Mouse (Mus musculus) cerebellum, adult 8-10 months (tissue): Measurements from ENCODE around the gene Ell2.

Experiments
- DNase-seq: peaks from one replicate; pipeline ENCODE4 v3.0.0; 2022

Gene Ell2

DNA sequence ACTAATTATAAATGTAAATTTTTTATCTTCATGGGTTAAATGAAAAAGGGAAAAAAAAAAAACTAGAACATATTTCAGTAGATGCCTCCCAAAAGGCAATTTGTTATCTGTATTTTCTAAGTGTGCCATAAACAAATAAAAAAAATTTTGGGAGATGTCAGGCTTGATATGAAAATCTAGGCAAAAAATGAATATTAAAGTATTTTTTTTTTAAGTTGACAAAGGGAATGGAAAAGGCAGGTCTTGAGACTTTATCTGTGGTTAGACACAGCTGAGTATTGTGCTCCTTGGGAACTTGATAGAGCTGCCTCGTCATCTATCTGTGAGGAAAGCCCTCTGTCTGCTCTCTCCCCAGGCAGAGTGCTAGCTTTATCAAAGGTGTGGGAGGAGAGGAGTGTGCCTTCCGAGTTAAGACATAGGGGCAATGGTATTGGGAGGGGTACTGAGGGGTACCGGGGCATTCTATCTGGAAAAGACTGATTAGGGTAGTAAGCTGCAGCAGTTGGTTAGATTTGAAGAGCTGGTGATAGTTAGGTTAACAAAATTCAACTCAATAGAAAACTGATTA lies 27.1 kb downstream of the Ell2 start:
- no peak for DNase-seq

DNA sequence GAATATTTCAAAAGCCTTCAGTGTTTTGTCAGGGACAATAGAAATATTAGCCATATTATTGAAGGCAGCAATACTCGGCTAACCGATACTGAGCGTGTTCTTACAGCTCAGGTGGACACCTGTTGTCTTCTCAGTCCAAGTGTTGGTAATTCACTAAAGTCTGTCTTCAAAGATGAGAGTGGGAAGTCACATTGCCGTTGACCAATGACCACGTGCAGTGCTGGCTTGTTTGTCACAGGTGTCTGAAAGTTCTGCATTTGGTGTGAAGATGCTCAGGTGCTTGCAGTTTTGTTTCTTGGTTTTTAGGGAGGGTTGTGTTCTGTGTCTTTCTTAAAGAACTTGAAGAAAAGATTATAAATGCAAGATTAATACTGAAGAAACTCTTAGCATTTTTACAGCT lies 27.7 kb downstream of the Ell2 start:
- DNase-seq = no peak

DNA sequence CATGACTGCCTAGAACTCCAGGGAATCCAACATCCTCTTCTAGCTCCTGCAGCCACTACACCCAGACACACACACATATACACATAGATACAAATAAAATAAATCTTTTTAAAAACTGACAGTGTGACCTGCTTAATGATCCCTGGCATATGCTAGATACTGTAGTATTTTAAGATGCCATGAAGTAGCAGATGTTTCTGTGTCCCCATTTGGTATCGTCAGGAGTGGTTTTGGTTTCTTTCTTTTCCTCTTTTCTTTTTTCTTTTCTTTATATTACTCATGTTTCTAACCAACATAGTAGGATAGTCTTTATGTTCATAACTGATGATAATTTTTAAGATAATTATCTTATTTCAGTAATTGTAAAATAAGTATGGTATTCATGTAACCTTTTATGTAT lies 29.0 kb downstream of the Ell2 start:
- no peak for DNase-seq

DNA sequence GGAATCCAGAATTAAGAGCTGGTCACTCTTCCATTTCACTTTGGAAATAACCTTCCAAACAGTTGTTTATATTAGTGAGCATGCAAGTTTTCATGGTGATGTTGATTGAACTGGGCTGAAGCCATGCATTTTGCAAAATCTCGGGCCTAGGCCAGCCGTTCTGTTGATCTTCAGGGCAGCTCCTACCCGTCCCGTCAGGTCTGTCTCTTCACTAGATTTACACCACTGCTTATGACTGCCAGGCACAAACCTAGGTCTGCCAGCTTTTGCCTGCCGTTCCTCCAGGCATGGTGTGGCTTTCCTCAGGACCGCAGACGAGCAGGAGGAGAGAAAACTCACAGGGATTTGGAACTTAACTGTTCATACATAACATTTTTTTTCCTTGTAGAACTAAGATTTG lies 31.4 kb downstream of the Ell2 start:
- DNase-seq = no peak

DNA sequence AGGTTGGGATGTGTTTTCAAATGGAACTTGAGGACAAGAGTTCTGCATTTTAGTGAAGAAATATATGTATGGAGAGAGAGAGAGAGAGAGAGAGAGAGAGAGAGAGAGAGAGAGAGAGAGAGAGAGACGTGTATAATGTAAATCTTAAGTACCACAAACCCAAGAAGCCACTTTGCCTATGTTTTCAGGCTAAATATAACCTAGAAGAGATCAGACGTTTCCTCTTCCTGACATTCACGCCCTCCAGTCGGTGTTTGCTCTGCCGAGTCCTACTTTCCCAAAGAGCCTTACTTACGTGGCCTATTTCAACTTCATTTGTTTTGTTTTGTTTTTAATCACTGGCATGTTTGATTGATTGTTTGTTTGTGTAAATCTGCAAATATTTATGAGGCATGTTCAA lies 32.0 kb downstream of the Ell2 start:
- DNase-seq = no peak

GRCm38 (mm10) chr13:75738957-75739356 lies 32.4 kb downstream of the Ell2 start:
- no peak for DNase-seq

DNA sequence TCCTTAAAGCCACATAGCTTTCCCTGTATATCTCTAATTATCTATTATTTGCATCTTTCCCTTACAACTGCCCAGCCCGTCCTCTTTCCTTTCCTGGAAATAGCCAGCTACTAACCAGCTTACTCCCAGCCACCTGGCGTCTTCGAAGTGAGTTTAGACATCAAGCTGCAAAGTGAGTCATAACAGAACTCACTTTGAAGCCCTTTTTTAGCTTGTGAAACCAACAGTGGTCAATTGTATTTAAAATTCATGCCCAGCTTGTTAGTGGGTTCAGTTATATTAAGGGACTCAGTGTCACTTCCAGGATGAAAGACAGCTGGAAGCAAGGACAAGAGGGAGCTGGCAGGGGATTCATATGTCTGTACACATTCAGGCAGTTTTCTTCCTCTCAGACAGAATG lies 33.5 kb downstream of the Ell2 start:
- DNase-seq = no peak

DNA sequence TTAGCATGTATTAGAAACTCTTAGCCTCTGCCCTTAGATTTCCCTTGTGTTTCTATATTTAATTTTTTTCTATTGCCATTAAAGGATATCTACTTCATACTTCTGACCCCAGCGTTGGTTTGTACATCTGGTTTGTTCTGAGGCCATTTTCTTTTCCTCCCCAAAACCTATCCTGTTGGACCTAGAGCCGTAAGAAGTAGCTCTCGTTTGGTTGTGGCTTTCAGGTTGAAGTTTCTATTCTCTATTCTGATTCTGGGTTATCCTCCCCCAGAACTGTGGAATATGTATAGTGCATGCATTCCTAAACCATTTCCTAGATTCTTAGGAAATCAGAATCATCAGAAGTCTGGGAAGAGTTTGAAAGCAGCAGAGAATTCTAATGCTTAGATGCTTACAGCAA lies 34.6 kb downstream of the Ell2 start:
- no peak for DNase-seq

- no peak for DNase-seq
These were observed 35.5 kb downstream of the Ell2 start for GRCm38 (mm10) chr13:75741736-75742729.

DNA sequence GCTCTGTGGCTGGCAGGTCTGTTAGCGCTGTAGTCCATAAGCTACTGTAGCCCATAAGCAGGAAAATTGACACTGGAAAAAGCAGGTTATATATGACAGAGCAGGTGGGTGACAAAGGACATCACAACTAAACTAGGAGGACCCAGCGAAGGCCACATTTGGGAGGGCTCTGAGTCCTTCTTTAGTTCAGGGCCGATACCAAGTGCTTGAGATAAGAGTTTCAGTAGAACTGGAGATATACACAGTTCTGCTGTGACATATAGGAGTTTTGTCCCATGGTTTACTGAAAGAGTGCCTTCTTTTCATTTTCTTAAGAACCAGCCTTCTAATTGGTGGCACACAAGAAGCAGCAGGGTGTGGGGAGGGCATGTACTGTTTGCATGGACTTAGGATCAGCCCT lies 36.4 kb downstream of the Ell2 start:
- DNase-seq = no peak

GRCm38 (mm10) chr13:75744065-75744464 lies 37.5 kb downstream of the Ell2 start:
- DNase-seq = no peak

DNA sequence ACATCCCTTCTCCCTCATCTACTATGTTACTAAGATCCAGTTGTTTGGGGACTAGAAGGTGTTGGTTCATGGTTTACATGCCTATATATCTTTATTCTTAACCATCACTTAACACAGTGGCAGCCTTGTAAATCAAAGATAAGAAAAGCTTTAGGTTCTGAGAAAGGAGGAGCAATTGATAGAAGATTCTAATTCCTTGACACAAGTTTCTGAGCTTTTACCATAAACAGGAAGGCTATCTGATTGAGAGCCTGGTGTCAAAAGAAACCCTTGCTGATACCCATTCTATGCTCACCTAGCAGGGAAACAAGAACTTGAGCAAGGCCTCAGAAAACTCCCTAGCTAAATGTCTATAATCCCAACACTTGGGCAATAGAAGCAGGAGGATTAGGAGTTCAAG lies 38.8 kb downstream of the Ell2 start:
- no peak for DNase-seq

- DNase-seq = no peak
These were observed 40.7 kb downstream of the Ell2 start for GRCm38 (mm10) chr13:75747265-75747664.

- DNase-seq = no peak
These were observed 42.1 kb downstream of the Ell2 start for GRCm38 (mm10) chr13:75748685-75749084.

DNA sequence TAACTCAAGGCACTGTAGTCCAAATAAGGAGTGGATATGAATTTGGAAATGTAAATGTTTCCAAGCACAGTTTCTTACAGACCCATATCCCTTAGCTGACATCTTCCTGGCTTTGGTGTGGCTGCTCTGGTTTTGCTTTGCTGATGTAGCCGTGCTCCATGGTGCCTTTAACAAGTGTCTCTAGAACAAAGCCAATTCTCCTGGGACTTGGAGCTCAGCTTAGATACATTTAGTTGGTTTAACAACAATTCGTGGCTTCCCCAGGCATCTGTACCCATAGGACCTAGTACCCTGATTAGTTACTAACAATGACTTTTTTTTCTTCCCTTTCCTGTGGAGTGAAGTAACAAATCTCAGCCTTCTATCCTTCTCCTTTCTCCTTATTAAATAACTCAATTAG lies 44.2 kb downstream of the Ell2 start:
- DNase-seq = no peak

DNA sequence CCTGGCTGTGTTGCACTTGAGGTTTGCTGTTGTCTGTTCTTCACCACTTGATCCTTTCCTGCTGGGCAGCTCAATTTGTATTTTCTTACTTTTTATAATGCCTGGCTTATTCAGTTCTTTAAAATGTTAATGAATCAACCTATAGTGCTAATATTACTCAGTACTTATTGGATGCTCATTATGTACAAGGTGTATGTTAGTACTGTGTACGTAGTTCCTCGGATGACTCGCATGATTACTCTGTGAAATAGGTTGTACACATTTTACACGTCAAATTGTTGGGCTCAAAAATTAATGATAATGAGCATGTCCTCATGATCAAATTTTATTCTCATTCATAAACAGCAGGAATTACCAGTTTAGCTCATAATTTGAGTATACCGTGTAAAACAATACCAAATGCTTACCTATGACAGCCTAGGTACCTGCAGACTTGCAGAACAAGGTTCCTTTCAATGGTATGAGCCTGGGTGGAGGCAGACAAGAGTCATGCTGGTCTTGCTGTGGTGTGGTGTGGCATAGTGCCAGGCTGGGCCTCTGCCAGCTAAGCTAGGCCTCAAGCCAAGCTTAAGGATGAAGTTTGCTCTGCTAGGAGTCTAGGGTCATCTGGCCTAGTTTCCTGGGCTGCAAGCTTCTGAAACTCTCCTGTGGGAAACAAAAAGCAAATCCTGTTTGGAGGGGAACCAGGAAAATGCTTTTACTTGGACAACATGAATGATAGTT lies 45.8 kb downstream of the Ell2 start:
- peak; percentile 48 for DNase-seq

DNA sequence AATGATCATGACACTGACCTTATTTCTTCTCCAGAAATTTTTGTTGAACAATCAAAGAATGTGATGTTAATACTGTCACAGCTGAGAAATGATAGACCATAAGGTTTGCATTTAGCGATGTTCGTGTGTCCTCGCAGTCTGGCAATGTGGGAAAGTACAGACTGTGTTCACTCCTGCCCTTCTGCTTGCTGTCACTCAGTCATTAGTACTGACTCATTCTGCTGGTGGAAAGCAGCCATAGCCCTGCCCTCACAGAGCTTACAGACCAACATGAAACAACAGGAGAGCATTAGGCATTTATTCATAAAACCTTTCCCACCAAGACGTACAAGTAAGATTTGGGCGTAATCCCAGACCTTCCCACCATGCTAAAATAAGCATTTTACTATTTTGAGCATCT lies 47.8 kb downstream of the Ell2 start:
- no peak for DNase-seq

DNA sequence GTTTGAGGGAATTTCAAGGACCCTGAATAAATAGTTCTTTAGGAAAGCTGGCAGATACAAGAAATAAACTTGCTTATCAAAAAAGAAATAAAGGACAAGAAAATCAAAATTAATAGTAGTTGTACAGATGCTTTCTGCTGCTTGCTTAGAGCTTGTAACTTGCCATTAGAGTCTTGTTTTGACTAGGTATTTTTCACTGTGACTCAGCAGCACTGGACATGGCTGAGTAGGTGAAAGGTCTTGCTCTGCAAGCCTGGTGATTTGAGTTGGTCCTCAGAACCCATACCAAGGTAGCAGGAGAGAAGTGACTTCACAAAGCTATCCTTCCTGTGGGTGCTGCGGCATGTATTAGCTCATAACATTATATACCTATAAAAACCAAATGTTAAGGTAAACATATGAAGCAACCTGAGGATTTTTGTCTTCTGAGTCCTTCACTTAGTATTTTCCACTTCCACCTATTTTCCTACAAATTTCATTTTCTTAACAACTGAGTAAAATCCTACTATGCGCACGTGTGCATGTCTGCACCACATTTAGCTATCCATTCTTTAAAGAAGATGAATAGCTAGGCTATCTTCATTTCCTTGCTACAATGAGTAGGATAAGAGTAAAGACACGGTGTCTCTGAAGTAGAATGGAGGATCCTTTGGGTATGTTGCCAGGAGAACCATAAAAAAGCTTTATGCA lies 54.4 kb downstream of the Ell2 start:
- DNase-seq = no peak

- DNase-seq = no peak
These were observed 56.2 kb downstream of the Ell2 start for GRCm38 (mm10) chr13:75762759-75763158.

GRCm38 (mm10) chr13:75763280-75763679 lies 56.7 kb downstream of the Ell2 start:
- no peak for DNase-seq

- DNase-seq = no peak
These were observed 59.2 kb downstream of the Ell2 start for GRCm38 (mm10) chr13:75765742-75766141.

DNA sequence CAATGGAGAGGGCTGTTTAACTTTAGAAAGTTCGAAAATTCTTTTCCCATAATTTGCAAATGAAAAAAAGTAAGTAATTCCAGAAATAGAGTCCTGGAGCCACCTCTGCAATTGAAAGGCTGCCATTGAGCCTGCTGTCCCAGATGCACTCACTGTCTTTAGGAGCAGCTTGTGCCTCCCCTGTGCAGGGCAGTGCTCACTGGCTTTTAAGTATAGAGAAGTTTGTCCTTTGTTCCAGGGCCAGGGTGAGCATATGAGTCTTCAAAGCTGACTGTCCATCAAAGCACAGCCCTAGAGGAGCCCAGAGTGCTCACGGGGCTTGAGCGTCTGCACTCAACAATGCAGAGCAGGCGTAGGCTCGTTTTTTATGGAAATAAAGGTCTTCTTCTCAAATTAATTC lies 59.7 kb downstream of the Ell2 start:
- no peak for DNase-seq

DNA sequence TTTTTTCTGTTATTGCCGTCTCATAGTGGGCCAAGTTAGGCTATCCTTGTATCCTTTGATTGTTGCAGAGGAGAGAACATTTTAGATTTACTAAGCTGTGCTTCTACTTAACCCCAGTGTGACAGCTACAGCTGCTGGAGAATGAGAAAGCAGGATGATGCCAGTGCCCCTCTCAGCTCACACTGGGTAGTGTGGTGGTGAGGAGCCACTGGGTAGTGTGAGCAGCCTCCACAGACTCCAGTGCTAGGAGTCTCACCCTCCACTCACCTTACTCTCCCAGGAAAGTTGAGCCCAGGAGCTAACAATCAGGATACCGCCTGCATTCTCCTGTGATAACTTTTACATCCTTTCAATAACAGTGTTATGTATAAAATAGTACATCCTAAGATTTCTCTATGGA lies 60.4 kb downstream of the Ell2 start:
- DNase-seq = no peak
